Mouse (Mus musculus): Measurements from ENCODE around the gene Stx18. TPM values are rescaled to one million over a fixed set of nuclear protein-coding genes. Genes with fewer than 3 reads are reported as not detected.

Stx18 gene
- total RNA-seq, 1 experiment = 16.8 TPM

- H3K4me3 ChIP-seq (ENCODE audit: insufficient read depth in 1 of 2, low read depth in 1 of 2, low read length in 2 of 2, poor library complexity in 1 of 2, severe bottlenecking in 1 of 2) = no peak overlapping the region
- peaks cover 0 to 7% of the 10 kb centered on the region in 2 experiments; a peak in 1 of 4 replicates for H3K4me1 ChIP-seq (ENCODE audit: control insufficient read depth in 2 of 2, insufficient read depth in 2 of 2, low read length in 2 of 2, poor library complexity in 1 of 2)
- DNase-seq (ENCODE audit: low read depth, low spot score) = no peak
- in situ Hi-C loops (cut with MboI; ENCODE audit: low sequenced_read_pairs in 2 of 2, unreplicated experiment in 2 of 2) = no loop called here
- H3K9me3 ChIP-seq (ENCODE audit: control insufficient read depth, insufficient read depth, low read depth, low read length) = no peaks in the 10 kb centered on the region
- no peak overlapping the region for H3K27ac ChIP-seq (ENCODE audit: insufficient read depth, low read depth, low read length, poor library complexity, severe bottlenecking)
- H3K36me3 ChIP-seq (ENCODE audit: control insufficient read depth, insufficient read depth, low read length, poor library complexity, severe bottlenecking) = no peaks in the 10 kb centered on the region
- no peak overlapping the region for H3K9ac ChIP-seq (ENCODE audit: insufficient read depth, low read depth, low read length, poor library complexity, severe bottlenecking)
- no peak for TF ChIP-seq ZC3H11A (IDR thresholded peaks at IDR 0.05; ENCODE audit: borderline replicate concordance, low read depth, low read length)
- TF ChIP-seq HCFC1 (IDR thresholded peaks at IDR 0.05; ENCODE audit: borderline replicate concordance, insufficient read depth, low read length) = no peak
- TF ChIP-seq ZNF384 (IDR thresholded peaks at IDR 0.05; ENCODE audit: low read depth, low read length) = no peak
- no peak for TF ChIP-seq CHD2 (IDR thresholded peaks at IDR 0.05; ENCODE audit: low read depth, low read length)
- TF ChIP-seq MAFK (IDR thresholded peaks at IDR 0.05; ENCODE audit: insufficient read depth, low read depth, low read length) = no peak
Measured at GRCm38 (mm10) chr5:38102945-38103344, 64.4 kb downstream of the Stx18 start.

- H3K9ac ChIP-seq (ENCODE audit: insufficient read depth, low read depth, low read length, poor library complexity, severe bottlenecking) = no peak overlapping the region
- no peak overlapping the region for H3K27ac ChIP-seq (ENCODE audit: insufficient read depth, low read depth, low read length, poor library complexity, severe bottlenecking)
- no peak overlapping the region for H3K4me3 ChIP-seq (ENCODE audit: insufficient read depth in 1 of 2, low read depth in 1 of 2, low read length in 2 of 2, poor library complexity in 1 of 2, severe bottlenecking in 1 of 2)
- no peaks in the 10 kb centered on the region for H3K36me3 ChIP-seq (ENCODE audit: control insufficient read depth, insufficient read depth, low read length, poor library complexity, severe bottlenecking)
- in situ Hi-C loops (cut with MboI; ENCODE audit: low sequenced_read_pairs in 2 of 2, unreplicated experiment in 2 of 2) = no loop called here
- H3K9me3 ChIP-seq (ENCODE audit: control insufficient read depth, insufficient read depth, low read depth, low read length) = no peaks in the 10 kb centered on the region
- TF ChIP-seq HCFC1 (IDR thresholded peaks at IDR 0.05; ENCODE audit: borderline replicate concordance, insufficient read depth, low read length) = no peak
- TF ChIP-seq ZC3H11A (IDR thresholded peaks at IDR 0.05; ENCODE audit: borderline replicate concordance, low read depth, low read length) = no peak
- no peak for TF ChIP-seq ZNF384 (IDR thresholded peaks at IDR 0.05; ENCODE audit: low read depth, low read length)
- no peak for DNase-seq (ENCODE audit: low read depth, low spot score)
- H3K4me1 ChIP-seq (ENCODE audit: control insufficient read depth in 2 of 2, insufficient read depth in 2 of 2, low read length in 2 of 2, poor library complexity in 1 of 2) = peaks cover 0 to 7% of the 10 kb centered on the region in 2 experiments; a peak in 1 of 4 replicates
Measured at GRCm38 (mm10) chr5:38106080-38106697, 67.6 kb downstream of the Stx18 start.

- no peaks in the 10 kb centered on the region for H3K36me3 ChIP-seq (ENCODE audit: control insufficient read depth, insufficient read depth, low read length, poor library complexity, severe bottlenecking)
- TF ChIP-seq ZNF384 (IDR thresholded peaks at IDR 0.05; ENCODE audit: low read depth, low read length) = no peak
- TF ChIP-seq MAFK (IDR thresholded peaks at IDR 0.05; ENCODE audit: insufficient read depth, low read depth, low read length) = no peak
- no peak for TF ChIP-seq HCFC1 (IDR thresholded peaks at IDR 0.05; ENCODE audit: borderline replicate concordance, insufficient read depth, low read length)
- TF ChIP-seq ZC3H11A (IDR thresholded peaks at IDR 0.05; ENCODE audit: borderline replicate concordance, low read depth, low read length) = no peak
- TF ChIP-seq CHD2 (IDR thresholded peaks at IDR 0.05; ENCODE audit: low read depth, low read length) = no peak
- DNase-seq (ENCODE audit: low read depth, low spot score) = no peak
Measured at GRCm38 (mm10) chr5:38106807-38107206, 68.3 kb downstream of the Stx18 start.

GRCm38 (mm10) chr5:38114526-38114925 lies 76.0 kb downstream of the Stx18 start:
- no peak overlapping the region for H3K9ac ChIP-seq (ENCODE audit: insufficient read depth, low read depth, low read length, poor library complexity, severe bottlenecking)
- no peaks in the 10 kb centered on the region for H3K36me3 ChIP-seq (ENCODE audit: control insufficient read depth, insufficient read depth, low read length, poor library complexity, severe bottlenecking)
- TF ChIP-seq ZNF384 (IDR thresholded peaks at IDR 0.05; ENCODE audit: low read depth, low read length) (no peak), MAFK (IDR thresholded peaks at IDR 0.05; ENCODE audit: insufficient read depth, low read depth, low read length) (no peak), ZC3H11A (IDR thresholded peaks at IDR 0.05; ENCODE audit: borderline replicate concordance, low read depth, low read length) (no peak), CHD2 (IDR thresholded peaks at IDR 0.05; ENCODE audit: low read depth, low read length) (no peak), HCFC1 (IDR thresholded peaks at IDR 0.05; ENCODE audit: borderline replicate concordance, insufficient read depth, low read length) (no peak)
- in situ Hi-C loops (cut with MboI; ENCODE audit: low sequenced_read_pairs in 2 of 2, unreplicated experiment in 2 of 2) = no loop called here
- no peak for DNase-seq (ENCODE audit: low read depth, low spot score)
- H3K4me1 ChIP-seq (ENCODE audit: control insufficient read depth in 2 of 2, insufficient read depth in 2 of 2, low read length in 2 of 2, poor library complexity in 1 of 2) = peaks cover 0 to 4% of the 10 kb centered on the region in 2 experiments; a peak in 1 of 4 replicates
- no peak overlapping the region for H3K27ac ChIP-seq (ENCODE audit: insufficient read depth, low read depth, low read length, poor library complexity, severe bottlenecking)
- H3K4me3 ChIP-seq (ENCODE audit: insufficient read depth in 1 of 2, low read depth in 1 of 2, low read length in 2 of 2, poor library complexity in 1 of 2, severe bottlenecking in 1 of 2) = no peak overlapping the region
- H3K9me3 ChIP-seq (ENCODE audit: control insufficient read depth, insufficient read depth, low read depth, low read length) = no peaks in the 10 kb centered on the region

More at GRCm38 (mm10) chr5:38106807-38107206, 68.3 kb downstream of the Stx18 start:
- H3K4me3 ChIP-seq (ENCODE audit: insufficient read depth in 1 of 2, low read depth in 1 of 2, low read length in 2 of 2, poor library complexity in 1 of 2, severe bottlenecking in 1 of 2) = no peak overlapping the region
- H3K4me1 ChIP-seq (ENCODE audit: control insufficient read depth in 2 of 2, insufficient read depth in 2 of 2, low read length in 2 of 2, poor library complexity in 1 of 2) = peaks cover 0 to 7% of the 10 kb centered on the region in 2 experiments; a peak in 1 of 4 replicates
- no peaks in the 10 kb centered on the region for H3K9me3 ChIP-seq (ENCODE audit: control insufficient read depth, insufficient read depth, low read depth, low read length)
- in situ Hi-C loops (cut with MboI; ENCODE audit: low sequenced_read_pairs in 2 of 2, unreplicated experiment in 2 of 2) = no loop called here
- H3K27ac ChIP-seq (ENCODE audit: insufficient read depth, low read depth, low read length, poor library complexity, severe bottlenecking) = no peak overlapping the region
- no peak overlapping the region for H3K9ac ChIP-seq (ENCODE audit: insufficient read depth, low read depth, low read length, poor library complexity, severe bottlenecking)

All from ES-E14 (cell line).